ENCODE assay signal across 20 mouse cellular contexts in the genomic region with DNA sequence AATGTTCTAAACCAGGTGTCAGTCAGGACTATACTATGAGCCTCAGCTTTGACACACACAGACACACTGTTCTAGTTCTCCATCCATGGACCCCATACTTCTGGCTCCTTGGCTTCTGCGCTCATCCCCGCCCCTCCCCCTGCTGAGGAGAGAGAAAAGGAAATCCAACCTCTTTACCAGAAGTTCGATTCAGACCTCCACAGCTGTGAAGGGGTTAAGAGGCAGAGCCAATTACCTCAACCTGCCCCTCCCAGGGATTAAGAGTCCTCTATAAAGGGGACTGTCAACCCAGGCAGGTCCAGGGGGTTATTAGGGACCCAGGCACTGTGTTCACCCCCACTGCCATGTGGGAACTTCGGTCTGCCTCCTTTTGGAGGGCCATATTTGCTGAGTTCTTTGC. TPM values are rescaled to one million over a fixed set of nuclear protein-coding genes. Genes with fewer than 3 reads are reported as not detected.
DNase-seq lines count a peak whose midpoint lies in the region; ATAC-seq and TF ChIP-seq lines count a peak whose summit lies in the region.
"Had no signal": no experiment of that assay in that cellular context is flagged by ENCODE, and none has a peak within 500 bp of the region (broad histone marks: within the 10 kb centered on the region; RNA-seq: fewer than 3 reads in every experiment).

Mip (plus strand) TSS at position 301 of the 400 bp plus-strand sequence.

- no peak within 1 kb of the TSS for H3K4me3 ChIP-seq in liver, embryonic 11.5 days (ENCODE audit: low read depth, low read length)
- peak within 1 kb of the TSS; percentile 16 for H3K4me3 ChIP-seq in ES-Bruce4 (ENCODE audit: low read depth, low read length)
- H3K4me3 ChIP-seq in embryonic facial prominence, embryonic 10.5 days, result peak within 1 kb of the TSS; percentile 29; the same call in 1 of the 2 replicates
- H3K4me3 ChIP-seq in limb, embryonic 12.5 days (replicated peaks), result no peak within 1 kb of the TSS

- no peak for TF ChIP-seq CTCF in ES-Bruce4 (IDR thresholded peaks at IDR 0.05; ENCODE audit: low read depth, low read length)

- no peak for ATAC-seq in liver, embryonic 11.5 days (replicated peaks; ENCODE audit: low FRiP score)
- peak; percentile 34; the same call in 1 of the 2 replicates for ATAC-seq in limb, embryonic 12.5 days (ENCODE audit: insufficient number of reproducible peaks, insufficient read depth, low FRiP score, low TSS enrichment, low read depth)
- ATAC-seq: activated CD4-positive, CD25-positive, alpha-beta regulatory T cell, adult 4 months; midbrain, embryonic 16.5 days had no signal

- WGBS in liver, embryonic 11.5 days, result 62% methylated on average over 4 of the region's 4 CpGs
- WGBS in embryonic facial prominence, embryonic 10.5 days, result 39% methylated on average over 4 of the region's 4 CpGs
- WGBS in limb, embryonic 12.5 days, result 46% methylated on average over 4 of the region's 4 CpGs

- H3K9ac ChIP-seq in liver, embryonic 11.5 days (ENCODE audit: low read depth, low read length), result 0 out of 2 replicates have a peak within 1 kb of the TSS, but pooled peaks have one; percentile 3
- H3K9ac ChIP-seq in ES-Bruce4 (ENCODE audit: low read depth, poor library complexity, severe bottlenecking), result no peak within 1 kb of the TSS
- no peak within 1 kb of the TSS; the same call in 1 of the 2 replicates for H3K9ac ChIP-seq in limb, embryonic 12.5 days (replicated peaks)
- H3K9ac ChIP-seq: liver, embryonic 14.5 days had no signal

- no peaks in the 10 kb centered on the region for H3K9me3 ChIP-seq in liver, embryonic 11.5 days (ENCODE audit: control insufficient read depth, low read length)
- H3K9me3 ChIP-seq in ES-Bruce4 (replicated peaks; ENCODE audit: control insufficient read depth, insufficient read depth, low read length, poor library complexity, severe bottlenecking), result no peaks in the 10 kb centered on the region
- H3K9me3 ChIP-seq in embryonic facial prominence, embryonic 10.5 days, result no peaks in the 10 kb centered on the region
- H3K9me3 ChIP-seq in limb, embryonic 12.5 days, result no peaks in the 10 kb centered on the region
- H3K9me3 ChIP-seq: G1E had no signal

- H3K4me2 ChIP-seq in liver, embryonic 11.5 days, result no peak within 1 kb of the TSS
- no peak within 1 kb of the TSS for H3K4me2 ChIP-seq in limb, embryonic 12.5 days

- no peaks in the 10 kb centered on the region for H3K36me3 ChIP-seq in liver, embryonic 11.5 days (ENCODE audit: control insufficient read depth, insufficient read depth, low read length)
- no peaks in the 10 kb centered on the region for H3K36me3 ChIP-seq in ES-Bruce4 (ENCODE audit: control insufficient read depth, insufficient read depth, low read length, poor library complexity, severe bottlenecking)
- H3K36me3 ChIP-seq in embryonic facial prominence, embryonic 10.5 days (replicated peaks), result no peaks in the 10 kb centered on the region
- no peaks in the 10 kb centered on the region for H3K36me3 ChIP-seq in limb, embryonic 12.5 days

- no peak for TF ChIP-seq EP300 in ES-Bruce4 (IDR thresholded peaks at IDR 0.05; ENCODE audit: insufficient read depth, low read depth, low read length)

- peaks cover 9% of the 10 kb centered on the region; the same call in 1 of the 2 replicates for H3K4me1 ChIP-seq in liver, embryonic 11.5 days (replicated peaks; ENCODE audit: control insufficient read depth, insufficient read depth, low read length)
- H3K4me1 ChIP-seq in ES-Bruce4 (ENCODE audit: control insufficient read depth, insufficient read depth, low read length), result no peaks in the 10 kb centered on the region
- peaks cover 31% of the 10 kb centered on the region for H3K4me1 ChIP-seq in embryonic facial prominence, embryonic 10.5 days
- H3K4me1 ChIP-seq in limb, embryonic 12.5 days (replicated peaks), result peaks cover 31% of the 10 kb centered on the region

- no peak for TF ChIP-seq POLR2A in ES-Bruce4 (IDR thresholded peaks at IDR 0.05; ENCODE audit: insufficient read depth, low read length)

- no peak for DNase-seq in liver, embryonic 11.5 days (ENCODE audit: low spot score)
- no peak for DNase-seq in liver
- DNase-seq in embryonic facial prominence, embryonic 10.5 days (ENCODE audit: low spot score), result no peak
- DNase-seq in thymus, postnatal 25 days, result no peak
- DNase-seq in kidney, postnatal 25 days, result no peak
- DNase-seq: adrenal gland, postnatal 10 days; cerebellum, postnatal 10 days; gastrocnemius, postnatal 10 days; kidney, adult 11 months; lung, postnatal 10 days; retina, postnatal 1 day had no signal

- H3K27ac ChIP-seq in liver, embryonic 11.5 days (ENCODE audit: low read depth, low read length), result no peak within 1 kb of the TSS
- H3K27ac ChIP-seq in ES-Bruce4 (ENCODE audit: insufficient read depth, low read length), result no peak within 1 kb of the TSS
- H3K27ac ChIP-seq in embryonic facial prominence, embryonic 10.5 days (replicated peaks), result peak within 1 kb of the TSS; percentile 59
- peak within 1 kb of the TSS; percentile 77 for H3K27ac ChIP-seq in limb, embryonic 12.5 days
- H3K27ac ChIP-seq: liver, embryonic 14.5 days had no signal

- H3K27me3 ChIP-seq in liver, embryonic 11.5 days (replicated peaks; ENCODE audit: control insufficient read depth, insufficient read depth, low read length), result no peaks in the 10 kb centered on the region
- H3K27me3 ChIP-seq in ES-Bruce4 (ENCODE audit: control insufficient read depth, insufficient read depth, low read length, poor library complexity, severe bottlenecking), result no peaks in the 10 kb centered on the region
- H3K27me3 ChIP-seq in embryonic facial prominence, embryonic 10.5 days (replicated peaks; ENCODE audit: low read depth, poor library complexity, severe bottlenecking), result no peaks in the 10 kb centered on the region
- 0 out of 2 replicates have a peak, but pooled peaks cover 2% of the 10 kb centered on the region for H3K27me3 ChIP-seq in limb, embryonic 12.5 days

RNA-seq across cellular contexts. Expression of gene Mip, which starts in this region (rescaled TPM):
- 0.08 TPM in 1 of 2 replicates, not detected in the other for polyA plus RNA-seq in liver, embryonic 11.5 days (2014; fragmentation: Nextera tagmentation; extraction: Ambion mirVana)
- polyA plus RNA-seq in ES-Bruce4 (2011; ENCODE audit: insufficient read depth, insufficient read length, low read depth, missing spikeins), result 0.37 and 0.62 TPM in 2 replicates
- not detected in 2 replicates for polyA plus RNA-seq in embryonic facial prominence, embryonic 10.5 days (2016; fragmentation: Nextera tagmentation; extraction: Ambion mirVana)
- 0.38 and 0.44 TPM in 2 replicates for polyA plus RNA-seq in limb, embryonic 12.5 days (2016; fragmentation: Nextera tagmentation; extraction: Ambion mirVana)
- polyA plus RNA-seq: activated CD4-positive, CD25-positive, alpha-beta regulatory T cell, adult 4 months; frontal cortex, adult 2 months; heart, embryonic 14.5 days; kidney, embryonic 16.5 days had no signal

Comparison
In these comparisons a context has a peak if more than half of its experiments do, and no peak if none do; other contexts are left out.
1. Peak in ATAC-seq and H3K27ac ChIP-seq in limb, embryonic 12.5 days; RNA of the gene not detected or under 1 TPM.
2. H3K4me3 ChIP-seq: peak in ES-Bruce4 (single experiment) and embryonic facial prominence, embryonic 10.5 days (single experiment); none in liver, embryonic 11.5 days (single experiment) and limb, embryonic 12.5 days (single experiment).